Mouse (Mus musculus) CH12.LX (cell line): ENCODE results near the gene Zdhhc11. TPM values are rescaled to one million over a fixed set of nuclear protein-coding genes. Genes with fewer than 3 reads are reported as not detected.

Experiments used
- DNase-seq: peaks from one replicate; pipeline ENCODE4 v3.0.0-alpha.2; 2013; ENCODE audit errors: extremely low read depth
- H3K27ac ChIP-seq: 2 replicates; pipeline ENCODE4 v1.5.1; 2012; ENCODE audit warnings: low read depth, mild to moderate bottlenecking, control low read depth, moderate library complexity; ENCODE audit not compliant: insufficient read depth
- H3K27me3 ChIP-seq: replicated peaks from 2 replicates; pipeline ENCODE3; 2012; ENCODE audit warnings: inconsistent platforms
- H3K36me3 ChIP-seq, 2 experiments: replicated peaks in 1 of 2; 2 replicates each; pipeline versions ENCODE3 to v1.6.1; 2012; ENCODE audit warnings: inconsistent platforms in 1 of 2, low read length in 1 of 2, mild to moderate bottlenecking in 1 of 2, mixed read lengths in 1 of 2, moderate library complexity in 1 of 2; ENCODE audit not compliant: control insufficient read depth in 1 of 2, insufficient read depth in 1 of 2
- H3K4me1 ChIP-seq, 2 experiments: 2 replicates each; pipeline ENCODE4 v1.6.1; 2012; ENCODE audit warnings: inconsistent platforms in 1 of 2, moderate library complexity in 1 of 2; ENCODE audit not compliant: insufficient read depth in 2 of 2, control insufficient read depth in 1 of 2
- H3K4me2 ChIP-seq: 2 replicates; pipeline ENCODE4 v1.6.1; 2012; ENCODE audit warnings: low read depth, mild to moderate bottlenecking, control low read depth; ENCODE audit not compliant: poor library complexity, insufficient read depth, severe bottlenecking
- H3K4me3 ChIP-seq, 3 experiments: fragments of 150-350 bp in 1 of 3; sonication (generic) in 1 of 3; replicated peaks in 1 of 3; 2 replicates each; pipeline versions ENCODE3 to v1.5.1; 2011 to 2012; ENCODE audit warnings: low read depth in 2 of 3, low read length in 2 of 3, mild to moderate bottlenecking in 2 of 3, moderate library complexity in 2 of 3, control low read depth in 1 of 3, improper control_type of control experiment in 1 of 3, inconsistent platforms in 1 of 3, mixed read lengths in 1 of 3; ENCODE audit not compliant: poor library complexity in 1 of 3
- H3K79me2 ChIP-seq: replicated peaks from 2 replicates; pipeline ENCODE4 v1.6.1; 2012; ENCODE audit warnings: mild to moderate bottlenecking, moderate library complexity; ENCODE audit not compliant: control insufficient read depth, poor library complexity, insufficient read depth, severe bottlenecking; ENCODE audit errors: extremely low read depth
- H3K9ac ChIP-seq: 2 replicates; pipeline ENCODE4 v1.6.1; 2012; ENCODE audit warnings: low read depth, mild to moderate bottlenecking, control low read depth, moderate library complexity; ENCODE audit not compliant: insufficient read depth
- H3K9me3 ChIP-seq: replicated peaks from 2 replicates; pipeline ENCODE3; 2012; ENCODE audit warnings: low read length, inconsistent platforms, mixed read lengths
- BHLHE40 ChIP-seq: IDR thresholded peaks from 2 replicates; pipeline ENCODE4 v1.6.1; 2011; ENCODE audit warnings: mild to moderate bottlenecking, low read depth, low read length, improper control_type of control experiment
- CHD1 ChIP-seq: IDR thresholded peaks from 2 replicates; pipeline ENCODE4 v1.6.1; 2012; ENCODE audit warnings: low read depth, low read length, improper control_type of control experiment, inconsistent platforms
- CHD2 ChIP-seq: IDR thresholded peaks from 2 replicates; pipeline ENCODE4 v1.6.1; 2011; ENCODE audit warnings: low read length, improper control_type of control experiment
- CTCF ChIP-seq, 2 experiments: IDR thresholded peaks in 1 of 2; conservative IDR thresholded peaks in 1 of 2; 2 replicates each; pipeline ENCODE4 v1.5.1; 2011 to 2012; ENCODE audit warnings: low read depth in 2 of 2, low read length in 2 of 2, improper control_type of control experiment in 1 of 2, inconsistent platforms in 1 of 2, mild to moderate bottlenecking in 1 of 2, moderate library complexity in 1 of 2
- E2F4 ChIP-seq: IDR thresholded peaks from 2 replicates; pipeline ENCODE4 v1.6.1; 2011; ENCODE audit warnings: low read depth, low read length, improper control_type of control experiment; ENCODE audit not compliant: insufficient replicate concordance
- ELF1 ChIP-seq: IDR thresholded peaks from 2 replicates; pipeline ENCODE4 v1.6.1; 2014; ENCODE audit warnings: low read depth, mild to moderate bottlenecking, inconsistent platforms, low read length, improper control_type of control experiment
- EP300 ChIP-seq: IDR thresholded peaks from 2 replicates; pipeline ENCODE4 v1.6.1; 2011; ENCODE audit warnings: low read length, improper control_type of control experiment
- ETS1 ChIP-seq: conservative IDR thresholded peaks from 2 replicates; pipeline ENCODE4 v1.6.1; 2012; ENCODE audit warnings: low read depth, mild to moderate bottlenecking, inconsistent platforms, low read length, improper control_type of control experiment, moderate library complexity
- GABPA ChIP-seq: IDR thresholded peaks from 2 replicates; pipeline ENCODE4 v1.6.1; 2012; ENCODE audit warnings: low read depth, low read length, improper control_type of control experiment, inconsistent platforms; ENCODE audit not compliant: insufficient replicate concordance
- HCFC1 ChIP-seq: IDR thresholded peaks from 2 replicates; pipeline ENCODE4 v1.6.1; 2012; ENCODE audit warnings: low read depth, mild to moderate bottlenecking, inconsistent platforms, low read length, improper control_type of control experiment
- IRF4 ChIP-seq: IDR thresholded peaks from 2 replicates; pipeline ENCODE4 v1.6.1; 2014; ENCODE audit warnings: low read depth, mild to moderate bottlenecking, inconsistent platforms, low read length, improper control_type of control experiment
- JUN ChIP-seq: IDR thresholded peaks from 2 replicates; pipeline ENCODE4 v1.6.1; 2011; ENCODE audit warnings: low read depth, mild to moderate bottlenecking, low read length, improper control_type of control experiment, moderate library complexity; ENCODE audit not compliant: insufficient read depth
- JUND ChIP-seq: conservative IDR thresholded peaks from 2 replicates; pipeline ENCODE4 v1.6.1; 2011; ENCODE audit warnings: low read depth, low read length, improper control_type of control experiment
- KAT2A ChIP-seq: IDR thresholded peaks from 2 replicates; pipeline ENCODE4 v1.6.1; 2012; ENCODE audit warnings: low read length, improper control_type of control experiment, inconsistent platforms; ENCODE audit not compliant: insufficient replicate concordance
- MAFK ChIP-seq: IDR thresholded peaks from 2 replicates; pipeline ENCODE4 v1.6.1; 2011; ENCODE audit warnings: low read length, improper control_type of control experiment; ENCODE audit not compliant: insufficient replicate concordance
- MAX ChIP-seq: IDR thresholded peaks from 2 replicates; pipeline ENCODE4 v1.6.1; 2011; ENCODE audit warnings: low read length, improper control_type of control experiment
- MAZ ChIP-seq: IDR thresholded peaks from 2 replicates; pipeline ENCODE4 v1.6.1; 2012; ENCODE audit warnings: low read depth, mild to moderate bottlenecking, inconsistent platforms, low read length, improper control_type of control experiment, moderate library complexity
- MEF2A ChIP-seq: IDR thresholded peaks from 2 replicates; pipeline ENCODE4 v1.6.1; 2014; ENCODE audit warnings: low read depth, mild to moderate bottlenecking, inconsistent platforms, low read length, improper control_type of control experiment, borderline replicate concordance
- MXI1 ChIP-seq: IDR thresholded peaks from 2 replicates; pipeline ENCODE4 v1.6.1; 2011; ENCODE audit warnings: mild to moderate bottlenecking, low read depth, low read length, improper control_type of control experiment
- MYC ChIP-seq: IDR thresholded peaks from 2 replicates; pipeline ENCODE4 v1.6.1; 2011; ENCODE audit warnings: low read depth, mild to moderate bottlenecking, improper control_type of control experiment, low read length
- NELFE ChIP-seq: IDR thresholded peaks from 2 replicates; pipeline ENCODE4 v1.6.1; 2011; ENCODE audit warnings: low read depth, low read length, improper control_type of control experiment
- NRF1 ChIP-seq: IDR thresholded peaks from 2 replicates; pipeline ENCODE4 v1.6.1; 2014; ENCODE audit warnings: low read depth, mild to moderate bottlenecking, inconsistent platforms, low read length, improper control_type of control experiment, moderate library complexity
- PAX5 ChIP-seq: IDR thresholded peaks from 2 replicates; pipeline ENCODE4 v1.6.1; 2012; ENCODE audit warnings: low read length, inconsistent platforms, mixed read lengths
- POLR2A ChIP-seq: IDR thresholded peaks from 2 replicates; pipeline ENCODE4 v1.6.1; 2011; ENCODE audit warnings: low read depth, mild to moderate bottlenecking, improper control_type of control experiment, low read length
- POLR2AphosphoS2 ChIP-seq: IDR thresholded peaks from 2 replicates; pipeline ENCODE4 v1.6.1; 2011; ENCODE audit warnings: low read depth, low read length, improper control_type of control experiment
- RAD21 ChIP-seq: IDR thresholded peaks from 2 replicates; pipeline ENCODE4 v1.6.1; 2011; ENCODE audit warnings: low read depth, mild to moderate bottlenecking, low read length, improper control_type of control experiment, moderate library complexity
- RCOR1 ChIP-seq: conservative IDR thresholded peaks from 2 replicates; pipeline ENCODE4 v1.6.1; 2012; ENCODE audit warnings: low read depth, mild to moderate bottlenecking, inconsistent platforms, low read length, improper control_type of control experiment
- SIN3A ChIP-seq: IDR thresholded peaks from 2 replicates; pipeline ENCODE4 v1.6.1; 2012; ENCODE audit warnings: low read length, improper control_type of control experiment, inconsistent platforms
- SMC3 ChIP-seq: IDR thresholded peaks from 2 replicates; pipeline ENCODE4 v1.6.1; 2011; ENCODE audit warnings: low read depth, low read length, improper control_type of control experiment
- TBP ChIP-seq: conservative IDR thresholded peaks from 2 replicates; pipeline ENCODE4 v1.6.1; 2011; ENCODE audit warnings: low read depth, low read length, improper control_type of control experiment
- TCF12 ChIP-seq: IDR thresholded peaks from 2 replicates; pipeline ENCODE4 v1.6.1; 2014; ENCODE audit warnings: low read depth, mild to moderate bottlenecking, inconsistent platforms, low read length, improper control_type of control experiment
- UBTF ChIP-seq: IDR thresholded peaks from 2 replicates; pipeline ENCODE4 v1.6.1; 2012; ENCODE audit warnings: low read depth, mild to moderate bottlenecking, inconsistent platforms, low read length, improper control_type of control experiment, moderate library complexity
- USF1 ChIP-seq: IDR thresholded peaks from 2 replicates; pipeline ENCODE4 v1.6.1; 2014; ENCODE audit warnings: low read depth, mild to moderate bottlenecking, inconsistent platforms, low read length, improper control_type of control experiment
- USF2 ChIP-seq: conservative IDR thresholded peaks from 2 replicates; pipeline ENCODE4 v1.6.1; 2011; ENCODE audit warnings: low read depth, low read length, improper control_type of control experiment
- ZC3H11A ChIP-seq: IDR thresholded peaks from 2 replicates; pipeline ENCODE4 v1.6.1; 2012; ENCODE audit warnings: low read depth, mild to moderate bottlenecking, inconsistent platforms, low read length, improper control_type of control experiment
- ZKSCAN1 ChIP-seq: IDR thresholded peaks from 2 replicates; pipeline ENCODE4 v1.6.1; 2012; ENCODE audit warnings: low read depth, inconsistent platforms, low read length, improper control_type of control experiment, borderline replicate concordance
- ZMIZ1 ChIP-seq: IDR thresholded peaks from 2 replicates; pipeline ENCODE4 v1.6.1; 2012; ENCODE audit warnings: low read depth, mild to moderate bottlenecking, inconsistent platforms, low read length, improper control_type of control experiment
- ZNF384 ChIP-seq: IDR thresholded peaks from 2 replicates; pipeline ENCODE4 v1.6.1; 2012; ENCODE audit warnings: low read depth, low read length, improper control_type of control experiment, inconsistent platforms
- dilution Hi-C: fragments of 300-500 bp; cut with MboI; formaldehyde crosslinking; loops from 2 replicates; pipeline ENCODE4 v1.14.3; 2020; ENCODE audit warnings: low sequenced_read_pairs; ENCODE audit not compliant: extremely low pct_unique_long_range_greater_than_20kb, extremely low pct_ligation_motif_present
- in situ Hi-C: fragments of 300-500 bp; cut with MboI; formaldehyde crosslinking; loops from 3 replicates; pipeline ENCODE4 v1.14.3; 2019; ENCODE audit warnings: low sequenced_read_pairs, low pct_ligation_motif_present, low pct_unique_long_range_greater_than_20kb, mixed read lengths
- polyA plus RNA-seq: library from polyadenylated mRNA; unstranded; fragments of >175 nt; gene quantifications from 2 replicates; pipeline ENCODE4 v1.2.1, GENCODE M21; 2012; ENCODE audit warnings: low read depth; ENCODE audit not compliant: insufficient read length
- total RNA-seq, 2 experiments: library from RNA; depleted of rRNA; stranded (reverse); fragments of 300-350 nt in 1 of 2; fragments of >200 nt in 1 of 2; gene quantifications; 2 replicates each; pipeline ENCODE4 v1.2.3; 2012 to 2014

Gene Zdhhc11
- total and polyA plus RNA-seq, 3 experiments: not detected

DNA sequence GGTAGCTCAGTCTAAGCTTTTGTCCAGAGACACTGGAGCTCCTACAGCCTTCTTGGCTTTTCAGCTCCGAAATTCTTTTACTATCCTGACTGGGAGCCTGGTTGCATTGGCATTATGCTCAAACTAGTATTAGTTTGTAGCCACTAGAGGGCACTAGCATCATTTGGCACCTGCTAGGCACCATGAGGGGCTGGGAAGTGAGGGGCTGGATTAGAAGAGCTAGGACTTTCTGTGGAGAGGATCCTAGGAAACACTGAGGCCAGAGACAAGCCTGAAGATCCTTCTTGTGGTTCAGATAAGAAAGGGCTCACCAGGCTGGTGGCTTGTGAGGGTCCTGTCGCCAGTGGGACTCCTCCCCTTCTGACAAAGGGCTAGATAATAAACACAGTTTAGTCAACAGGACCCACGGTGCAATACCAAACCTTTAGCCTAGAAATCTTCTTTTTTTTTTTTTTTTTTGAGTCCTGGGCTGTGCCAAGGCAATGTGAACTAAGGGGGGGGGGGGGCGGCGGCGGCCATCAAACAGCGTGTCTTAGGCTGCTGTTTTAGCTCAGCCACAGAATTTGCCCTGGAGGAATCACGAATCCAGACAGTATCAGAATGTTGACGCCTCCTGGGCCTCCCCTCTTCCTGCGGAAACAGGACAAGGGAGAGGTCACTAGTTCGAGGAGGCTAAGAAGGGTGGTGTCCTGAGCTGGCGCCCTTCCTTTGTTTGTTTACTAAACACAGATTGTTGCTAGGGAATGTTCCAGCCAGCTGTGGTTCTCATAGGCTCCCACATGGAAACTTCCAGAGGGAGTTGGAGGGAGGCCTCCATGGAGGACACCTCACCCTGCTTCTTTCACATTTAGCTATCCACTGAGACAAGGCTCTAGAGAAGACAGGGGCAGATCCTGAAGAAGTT, 7.1 kb downstream of the Zdhhc11 start:
- TF ChIP-seq USF1 (no peak), MAFK (no peak), MYC (0 out of 2 replicates have a peak, but pooled peaks have one; percentile 33), KAT2A (no peak), MAX (0 out of 2 replicates have a peak, but pooled peaks have one; percentile 39), IRF4 (no peak), RAD21 (peak; percentile 89), BHLHE40 (no peak), SIN3A (no peak), UBTF (no peak), TBP (no peak), RCOR1 (no peak), EP300 (no peak), GABPA (no peak), POLR2AphosphoS2 (no peak), ZKSCAN1 (no peak), JUN (no peak), ZNF384 (no peak), PAX5 (no peak), ZMIZ1 (no peak), TCF12 (no peak), ELF1 (no peak), CHD2 (no peak), SMC3 (peak; percentile 81), CTCF (conservative IDR thresholded peaks at IDR 0.05 in 1 of 2, IDR thresholded peaks at IDR 0.05 in 1 of 2; ENCODE audit: low read depth in 2 of 2, low read length in 2 of 2) (peak; percentile 52 to 84), ZC3H11A (peak; percentile 51), E2F4 (no peak), MXI1 (no peak), JUND (no peak), NELFE (no peak), POLR2A (no peak), MAZ (peak; percentile 44; the same call in 1 of the 2 replicates), HCFC1 (no peak), USF2 (no peak), CHD1 (no peak), NRF1 (no peak), ETS1 (no peak), MEF2A (no peak)
- TF ChIP-seq, all 38 proteins: peak for 7
- Histone ChIP-seq H3K4me3 (no peak overlapping the region), H3K36me3 (no peaks in the 10 kb centered on the region), H3K9me3 (no peaks in the 10 kb centered on the region), H3K4me2 (0 out of 2 replicates have a peak overlapping the region, but pooled peaks have one; percentile 16), H3K79me2 (no peaks in the 10 kb centered on the region), H3K9ac (no peak overlapping the region), H3K27ac (no peak overlapping the region), H3K4me1 (no peaks in the 10 kb centered on the region), H3K27me3 (peaks cover 1% of the 10 kb centered on the region)
- in situ Hi-C loops (loop anchor here (5.0 kb wide), 1 partner anchor 57 kb away; no protein-coding TSS in a partner anchor), dilution Hi-C loops (no loop called here)
- DNase-seq: peak; percentile 53
